Mouse (Mus musculus) erythroblast, embryonic 14.5 days (primary cell): ENCODE results near the gene Olfr568. TPM values are rescaled to one million over a fixed set of nuclear protein-coding genes. Genes with fewer than 3 reads are reported as not detected.

ENCODE experiments used
- H3K27me3 ChIP-seq: 2 replicates; pipeline ENCODE4 v1.6.1; 2012; ENCODE audit warnings: inconsistent platforms; ENCODE audit not compliant: control insufficient read depth
- H3K36me3 ChIP-seq: 2 replicates; pipeline ENCODE4 v1.6.1; 2012; ENCODE audit warnings: mild to moderate bottlenecking, inconsistent platforms; ENCODE audit not compliant: control insufficient read depth
- H3K4me1 ChIP-seq: 2 replicates; pipeline ENCODE4 v1.6.1; 2012; ENCODE audit warnings: inconsistent platforms; ENCODE audit not compliant: control insufficient read depth
- H3K4me3 ChIP-seq: replicated peaks from 2 replicates; pipeline ENCODE3; 2012; ENCODE audit warnings: moderate library complexity, mild to moderate bottlenecking, inconsistent platforms
- H3K9me3 ChIP-seq: 2 replicates; pipeline ENCODE4 v1.6.1; 2012; ENCODE audit warnings: low read length, inconsistent platforms, mixed read lengths; ENCODE audit not compliant: control insufficient read depth
- GATA1 ChIP-seq: IDR thresholded peaks from 2 replicates; pipeline ENCODE4 v1.6.1; 2012; ENCODE audit warnings: low read length, inconsistent platforms, mixed read lengths
- TAL1 ChIP-seq: IDR thresholded peaks from 3 replicates; pipeline ENCODE4 v1.6.1; 2012; ENCODE audit warnings: low read length, inconsistent platforms, mixed read lengths
- polyA plus RNA-seq: library from polyadenylated mRNA; stranded (reverse); fragments of >175 nt; gene quantifications from 2 replicates; pipeline ENCODE4 v1.2.3, GENCODE M21; 2012

Gene Olfr568
- polyA plus RNA-seq, 1 experiment, result not detected

GRCm38 (mm10) chr7:102927105-102927504, 50.2 kb downstream of the Olfr568 start:
- no peaks in the 10 kb centered on the region for H3K27me3 ChIP-seq
- H3K4me1 ChIP-seq, result no peaks in the 10 kb centered on the region
- TF ChIP-seq TAL1 (no peak), GATA1 (no peak)
- H3K9me3 ChIP-seq, result no peaks in the 10 kb centered on the region
- no peak overlapping the region for H3K4me3 ChIP-seq
- no peaks in the 10 kb centered on the region for H3K36me3 ChIP-seq

Other genes starting within 250 kb of the Olfr568 start
- gene Olfr554, start 238.7 kb upstream of the Olfr568 start, polyA plus RNA-seq, result not detected in 2 replicates
- gene Olfr555, start 218.3 kb upstream of the Olfr568 start, polyA plus RNA-seq, result not detected in 2 replicates
- gene Olfr556, start 212.2 kb upstream of the Olfr568 start, polyA plus RNA-seq, result not detected in 2 replicates
- 0.05 TPM in 1 of 2 replicates, not detected in the other for gene Trim68, start 189.8 kb upstream of the Olfr568 start, polyA plus RNA-seq
- not detected in 2 replicates for gene Olfr557, start 181.2 kb upstream of the Olfr568 start, polyA plus RNA-seq
- gene Olfr558, start 174.9 kb upstream of the Olfr568 start, polyA plus RNA-seq, result not detected in 2 replicates
- not detected in 2 replicates for gene Olfr33, start 158.1 kb upstream of the Olfr568 start, polyA plus RNA-seq
- gene Olfr559, start 149.6 kb upstream of the Olfr568 start, polyA plus RNA-seq, result not detected in 2 replicates
- not detected in 2 replicates for gene Olfr560, start 117.8 kb upstream of the Olfr568 start, polyA plus RNA-seq
- 0.04 TPM in 1 of 2 replicates, not detected in the other for gene Olfr78, start 117.7 kb upstream of the Olfr568 start, polyA plus RNA-seq
- gene Olfr561, start 105.9 kb upstream of the Olfr568 start, polyA plus RNA-seq, result not detected in 2 replicates
- not detected in 2 replicates for gene Olfr564, start 73.6 kb upstream of the Olfr568 start, polyA plus RNA-seq
- not detected in 2 replicates for gene Olfr566, start 18.4 kb upstream of the Olfr568 start, polyA plus RNA-seq
- not detected in 2 replicates for gene Olfr569, start 13.8 kb downstream of the Olfr568 start, polyA plus RNA-seq
- gene Olfr570, start 17.5 kb downstream of the Olfr568 start, polyA plus RNA-seq, result not detected in 2 replicates
- gene Olfr571, start 40.4 kb downstream of the Olfr568 start, polyA plus RNA-seq, result not detected in 2 replicates
- not detected in 2 replicates for gene Olfr572, start 47.3 kb downstream of the Olfr568 start, polyA plus RNA-seq
- not detected in 2 replicates for gene Olfr573-ps1, start 65.5 kb downstream of the Olfr568 start, polyA plus RNA-seq
- not detected in 2 replicates for gene Olfr574, start 71.3 kb downstream of the Olfr568 start, polyA plus RNA-seq
- gene Olfr575, start 81.7 kb downstream of the Olfr568 start, polyA plus RNA-seq, result not detected in 2 replicates
- gene Olfr576, start 85.5 kb downstream of the Olfr568 start, polyA plus RNA-seq, result not detected in 2 replicates
- gene Olfr577, start 98.8 kb downstream of the Olfr568 start, polyA plus RNA-seq, result not detected in 2 replicates
- gene Olfr578, start 112.2 kb downstream of the Olfr568 start, polyA plus RNA-seq, result not detected in 2 replicates
- 0.03 TPM in 1 of 2 replicates, not detected in the other for gene Olfr582, start 160.9 kb downstream of the Olfr568 start, polyA plus RNA-seq
- gene Olfr583, start 174.2 kb downstream of the Olfr568 start, polyA plus RNA-seq, result not detected in 2 replicates
- gene Olfr584, start 204.8 kb downstream of the Olfr568 start, polyA plus RNA-seq, result not detected in 2 replicates
- not detected in 2 replicates for gene Olfr585, start 220.6 kb downstream of the Olfr568 start, polyA plus RNA-seq
- 0.01 TPM in 1 of 2 replicates, not detected in the other for gene Olfr586, start 248.5 kb downstream of the Olfr568 start, polyA plus RNA-seq